Mouse (Mus musculus) E14TG2a.4 (cell line): Measurements from ENCODE around the gene Bscl2.
A peak's percentile ranks its signal among the peaks of the same experiment; 100 is the strongest.
"Not testable (repeated sequence)": the region's sequence is repeated elsewhere in the genome, so short reads cannot be mapped to it uniquely, and the experiment has no call there.

Experiments used
- H3K27me3 ChIP-seq: 2 replicates; pipeline ENCODE4 v1.6.1; 2014; ENCODE audit warnings: low read length, control low read depth; ENCODE audit not compliant: insufficient read depth
- H3K36me3 ChIP-seq: 2 replicates; pipeline ENCODE4 v1.6.1; 2014; ENCODE audit warnings: low read length, control low read depth; ENCODE audit not compliant: insufficient read depth
- H3K4me1 ChIP-seq: replicated peaks from 2 replicates; pipeline ENCODE4 v1.6.1; 2014; ENCODE audit warnings: low read depth, low read length, control low read depth
- H3K4me3 ChIP-seq: replicated peaks from 2 replicates; pipeline ENCODE4 v1.5.1; 2014; ENCODE audit warnings: mild to moderate bottlenecking, low read length
- H3K9me3 ChIP-seq: 2 replicates; pipeline ENCODE4 v1.6.1; 2014; ENCODE audit warnings: low read length, control low read depth
- CTCF ChIP-seq: conservative IDR thresholded peaks from 2 replicates; pipeline ENCODE4 v1.5.1; 2014; ENCODE audit warnings: low read length
- NANOG ChIP-seq: IDR thresholded peaks from 2 replicates; pipeline ENCODE4 v1.6.1; 2014; ENCODE audit warnings: borderline replicate concordance, low read length, mixed read lengths
- POU5F1 ChIP-seq: IDR thresholded peaks from 2 replicates; pipeline ENCODE4 v1.6.1; 2014; ENCODE audit warnings: low read length, borderline replicate concordance

Bscl2 gene

GRCm38 (mm10) chr19:8820424-8820956 lies 16.8 kb upstream of the Bscl2 start:
- H3K36me3 ChIP-seq: peaks cover 76% of the 10 kb centered on the region
- H3K27me3 ChIP-seq: no peaks in the 10 kb centered on the region
- H3K4me1 ChIP-seq: peaks cover 68% of the 10 kb centered on the region
- peak overlapping the region; percentile 99 for H3K4me3 ChIP-seq
- H3K9me3 ChIP-seq: no peaks in the 10 kb centered on the region
- TF ChIP-seq NANOG (no peak), POU5F1 (no peak), CTCF (no peak)

GRCm38 (mm10) chr19:8821146-8821545 lies 16.1 kb upstream of the Bscl2 start:
- peaks cover 62% of the 10 kb centered on the region for H3K4me1 ChIP-seq
- H3K36me3 ChIP-seq: peaks cover 76% of the 10 kb centered on the region
- peak overlapping the region; percentile 99 for H3K4me3 ChIP-seq
- no peaks in the 10 kb centered on the region for H3K27me3 ChIP-seq
- no peak for TF ChIP-seq POU5F1
- no peaks in the 10 kb centered on the region for H3K9me3 ChIP-seq

GRCm38 (mm10) chr19:8822696-8823095 lies 14.6 kb upstream of the Bscl2 start:
- Histone ChIP-seq H3K4me3 (peak overlapping the region; percentile 32; the same call in 1 of the 2 replicates), H3K9me3 (no peaks in the 10 kb centered on the region), H3K27me3 (no peaks in the 10 kb centered on the region), H3K36me3 (peaks cover 76% of the 10 kb centered on the region), H3K4me1 (peaks cover 48% of the 10 kb centered on the region)
- TF ChIP-seq POU5F1 (no peak), CTCF (no peak), NANOG (no peak)

GRCm38 (mm10) chr19:8829660-8830059 lies 7.6 kb upstream of the Bscl2 start, which contains the start of gene AC129217.1:
Gene AC129217.1 (plus strand): TSS chr19:8829773.
- Histone ChIP-seq H3K9me3 (no peaks in the 10 kb centered on the region), H3K27me3 (no peaks in the 10 kb centered on the region), H3K4me3 (no peak within 1 kb of the TSS), H3K4me1 (peaks cover 35% of the 10 kb centered on the region), H3K36me3 (peaks cover 99% of the 10 kb centered on the region)
- TF ChIP-seq CTCF (no peak), POU5F1 (no peak), NANOG (no peak)

GRCm38 (mm10) chr19:8830664-8831063 lies 6.6 kb upstream of the Bscl2 start:
- H3K9me3 ChIP-seq: no peaks in the 10 kb centered on the region
- H3K4me3 ChIP-seq: no peak overlapping the region
- no peak for TF ChIP-seq CTCF
- no peak for TF ChIP-seq POU5F1
- TF ChIP-seq NANOG: no peak
- H3K4me1 ChIP-seq: peaks cover 33% of the 10 kb centered on the region
- no peaks in the 10 kb centered on the region for H3K27me3 ChIP-seq
- peaks cover 98% of the 10 kb centered on the region for H3K36me3 ChIP-seq

GRCm38 (mm10) chr19:8831262-8831661 lies 6.0 kb upstream of the Bscl2 start:
- no peaks in the 10 kb centered on the region for H3K27me3 ChIP-seq
- H3K36me3 ChIP-seq: peaks cover 93% of the 10 kb centered on the region
- H3K4me1 ChIP-seq: peaks cover 39% of the 10 kb centered on the region
- TF ChIP-seq CTCF (0 out of 2 replicates have a peak, but pooled peaks have one; percentile 13), POU5F1 (no peak)
- no peak overlapping the region for H3K4me3 ChIP-seq
- no peaks in the 10 kb centered on the region for H3K9me3 ChIP-seq

- Histone ChIP-seq H3K36me3 (peaks cover 76% of the 10 kb centered on the region), H3K27me3 (no peaks in the 10 kb centered on the region), H3K4me3 (no peak overlapping the region), H3K9me3 (no peaks in the 10 kb centered on the region), H3K4me1 (peaks cover 50% of the 10 kb centered on the region)
- TF ChIP-seq NANOG (no peak), CTCF (no peak), POU5F1 (no peak)
Measured at GRCm38 (mm10) chr19:8832971-8833370, 4.3 kb upstream of the Bscl2 start.

- H3K4me3 ChIP-seq: peak overlapping the region; percentile 76; the same call in 1 of the 2 replicates
- H3K9me3 ChIP-seq, H3K27me3 ChIP-seq: not testable (repeated sequence)
- peaks cover 47% of the 10 kb centered on the region for H3K36me3 ChIP-seq
- peaks cover 56% of the 10 kb centered on the region for H3K4me1 ChIP-seq
Measured at GRCm38 (mm10) chr19:8836327-8836726, 940 bp upstream of the Bscl2 start.

- H3K36me3 ChIP-seq: peaks cover 47% of the 10 kb centered on the region
- H3K27me3 ChIP-seq: no peaks in the 10 kb centered on the region
- H3K4me1 ChIP-seq: peaks cover 58% of the 10 kb centered on the region
- H3K4me3 ChIP-seq: peak overlapping the region; percentile 76
- H3K9me3 ChIP-seq: no peaks in the 10 kb centered on the region
- TF ChIP-seq CTCF: no peak
- no peak for TF ChIP-seq NANOG
- TF ChIP-seq POU5F1: no peak
Measured at GRCm38 (mm10) chr19:8838041-8838730, 919 bp downstream of the Bscl2 start.
